Mouse (Mus musculus): ENCODE data around the gene Gm5089.

DNA sequence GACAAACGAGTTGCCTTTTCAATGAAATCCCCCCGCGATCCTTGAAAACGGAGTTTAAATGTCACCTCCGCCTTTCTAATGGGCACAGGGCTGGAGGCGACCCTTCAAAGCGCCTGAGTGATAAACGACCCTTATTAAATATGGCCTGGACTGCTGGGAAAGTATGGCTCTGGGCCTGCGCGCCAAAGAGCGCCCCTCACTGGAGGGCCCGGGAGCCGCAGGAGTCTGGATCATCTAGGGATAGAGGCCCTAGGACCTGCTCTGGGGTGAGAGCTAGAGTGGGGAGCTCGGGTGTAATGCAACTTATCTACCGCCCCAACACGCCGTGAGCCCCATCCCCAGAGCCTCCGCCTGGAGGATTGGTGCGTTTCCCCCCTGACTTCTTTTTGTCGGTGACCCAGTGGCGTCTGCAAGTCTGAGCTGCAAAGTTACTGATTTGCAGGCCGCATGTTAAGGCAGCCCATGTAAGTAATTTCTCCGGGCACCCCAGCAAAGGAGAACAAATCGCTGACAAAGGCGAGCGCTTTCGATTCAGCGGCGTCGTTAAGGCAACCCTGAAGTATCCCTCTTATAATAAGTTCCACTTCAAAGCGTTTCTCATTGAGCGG lies 2.6 kb upstream of the Gm5089 start:
- no peak; the same call in 1 of the 2 replicates for TF ChIP-seq CTCF (IDR thresholded peaks at IDR 0.05; ENCODE audit: control insufficient read depth, insufficient read depth, insufficient replicate concordance, low read depth, low read length)
- TF ChIP-seq POLR2A (IDR thresholded peaks at IDR 0.05; ENCODE audit: control insufficient read depth, low read depth, low read length): no peak
